Mouse (Mus musculus): ENCODE data around the gene Lrp6.

DNA sequence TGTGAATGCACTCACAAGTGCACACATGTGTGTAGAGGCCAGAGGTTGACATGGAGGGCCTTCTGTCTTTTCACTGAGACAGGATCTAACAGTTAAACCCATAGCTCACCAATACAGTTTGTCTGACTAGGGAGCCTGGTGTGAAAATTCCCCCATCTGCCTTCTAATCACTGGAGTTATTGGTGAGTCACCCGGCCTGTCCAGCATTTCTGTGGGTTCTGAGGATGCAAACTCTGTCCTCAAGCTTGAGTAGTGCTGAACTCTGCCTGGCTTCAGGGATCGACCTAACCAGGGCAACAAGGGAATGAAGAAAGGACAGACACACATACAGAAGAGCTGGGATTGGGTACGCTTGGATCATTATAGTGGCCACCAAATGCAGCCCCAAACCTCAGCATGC, 125.0 kb downstream of the Lrp6 start:
- TF ChIP-seq POLR2A (IDR thresholded peaks at IDR 0.05; ENCODE audit: insufficient read depth, low read depth, low read length) (no peak), EP300 (IDR thresholded peaks at IDR 0.05; ENCODE audit: insufficient read depth, low read depth, low read length) (no peak), CTCF (IDR thresholded peaks at IDR 0.05) (no peak)
